Mouse (Mus musculus): ENCODE measurements around the gene Slc48a1.
A peak's percentile ranks its signal among the peaks of the same experiment; 100 is the strongest.

The Slc48a1 gene

DNA sequence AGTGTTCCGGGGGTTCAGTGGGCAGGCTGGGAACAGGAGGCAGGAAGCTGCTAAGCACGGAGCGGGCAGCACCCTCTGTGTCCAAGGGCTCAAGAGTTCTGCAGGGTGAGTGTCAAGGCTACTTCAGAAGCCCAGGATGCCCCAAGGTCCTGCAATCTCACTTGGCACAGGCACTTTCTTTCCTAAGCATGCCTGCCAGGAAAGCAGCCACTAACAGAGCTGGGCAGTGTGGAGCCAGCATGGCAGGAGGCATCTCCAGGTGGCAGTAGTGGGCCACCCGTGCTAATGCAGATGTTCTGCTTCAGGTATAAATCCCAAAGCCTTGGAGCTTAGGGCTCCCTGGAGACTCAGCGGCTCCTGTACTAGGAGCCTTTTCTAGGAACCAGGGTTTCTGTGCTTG, 31.6 kb downstream of the Slc48a1 start:
- peak; percentile 82 to 85 for DNase-seq

DNA sequence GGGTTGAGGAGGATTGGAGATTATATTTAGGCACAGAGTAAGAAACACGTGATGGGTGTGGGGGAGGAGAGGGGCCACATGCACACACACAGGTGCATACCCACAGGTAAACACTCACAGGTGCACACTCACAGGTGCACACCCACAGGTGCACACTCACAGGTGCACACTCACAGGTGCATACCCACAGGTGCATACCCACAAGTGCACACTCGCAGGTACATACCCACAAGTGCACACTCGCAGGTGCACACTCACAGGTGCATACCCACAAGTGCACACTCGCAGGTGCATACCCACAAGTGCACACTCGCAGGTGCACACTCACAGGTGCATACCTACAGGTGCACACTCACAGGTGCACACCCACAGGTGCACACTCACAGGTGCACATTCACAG, 32.1 kb downstream of the Slc48a1 start:
- DNase-seq, result no peak

DNA sequence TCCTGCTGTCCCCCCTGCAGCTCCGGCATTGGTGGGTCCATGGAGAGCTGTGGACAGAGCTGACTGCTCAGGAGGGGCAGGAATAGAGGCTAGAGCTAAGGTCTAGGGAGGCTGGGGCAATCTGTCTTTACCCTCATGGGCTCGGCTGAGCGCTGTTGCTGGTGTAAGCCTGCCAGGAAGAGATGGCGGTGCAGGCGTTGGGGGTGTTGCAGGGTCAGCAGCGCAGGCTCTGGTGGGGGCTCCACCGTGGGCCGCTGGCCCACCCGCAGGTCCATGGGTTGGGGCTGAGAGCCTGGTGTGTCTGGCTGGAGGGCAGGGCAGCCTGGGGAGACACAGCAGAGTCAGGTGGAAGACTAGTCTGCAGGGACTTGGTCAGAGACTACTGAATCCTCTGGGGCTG, 33.0 kb downstream of the Slc48a1 start:
- no peak for DNase-seq

DNA sequence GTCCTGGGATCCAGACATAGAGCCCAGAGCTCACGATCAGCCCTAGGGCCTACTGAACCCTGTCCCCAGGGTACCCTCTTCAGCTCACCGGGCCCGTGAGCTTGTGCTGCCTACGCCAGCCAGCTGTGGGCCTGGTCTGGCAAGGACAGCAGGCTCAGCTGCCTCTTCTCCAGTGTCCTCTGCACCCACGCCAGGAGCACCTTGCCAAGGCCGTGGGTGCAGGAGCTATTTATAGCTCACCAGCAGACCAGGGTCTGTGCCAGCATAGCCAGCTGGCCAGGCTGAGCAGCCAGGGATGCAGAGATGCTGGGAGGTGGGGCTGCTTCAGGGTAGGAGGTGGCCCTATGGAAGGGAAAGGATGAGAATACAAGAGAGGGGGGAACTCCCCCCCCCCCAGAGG, 33.8 kb downstream of the Slc48a1 start:
- DNase-seq, result peak; percentile 81 to 95

DNA sequence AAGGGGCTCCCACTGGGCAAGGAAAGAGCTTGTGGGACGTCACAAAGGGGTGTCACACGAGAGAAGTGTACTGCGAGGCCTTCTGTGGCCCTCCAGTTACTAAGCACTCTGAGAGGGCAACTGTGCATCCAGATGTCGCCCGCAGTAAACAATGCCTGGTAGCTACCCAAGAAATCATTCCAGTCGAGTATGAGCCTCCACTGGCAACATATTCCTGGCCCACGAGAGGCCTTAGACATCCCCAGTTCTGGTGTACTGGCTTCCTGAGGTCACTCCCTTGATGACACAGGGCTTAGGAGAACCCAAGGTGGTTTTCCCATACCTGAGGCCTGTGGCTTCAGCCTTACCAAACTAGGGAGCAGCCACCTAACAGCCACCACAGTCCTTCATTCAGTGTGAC, 34.6 kb downstream of the Slc48a1 start:
- DNase-seq, result no peak

DNA sequence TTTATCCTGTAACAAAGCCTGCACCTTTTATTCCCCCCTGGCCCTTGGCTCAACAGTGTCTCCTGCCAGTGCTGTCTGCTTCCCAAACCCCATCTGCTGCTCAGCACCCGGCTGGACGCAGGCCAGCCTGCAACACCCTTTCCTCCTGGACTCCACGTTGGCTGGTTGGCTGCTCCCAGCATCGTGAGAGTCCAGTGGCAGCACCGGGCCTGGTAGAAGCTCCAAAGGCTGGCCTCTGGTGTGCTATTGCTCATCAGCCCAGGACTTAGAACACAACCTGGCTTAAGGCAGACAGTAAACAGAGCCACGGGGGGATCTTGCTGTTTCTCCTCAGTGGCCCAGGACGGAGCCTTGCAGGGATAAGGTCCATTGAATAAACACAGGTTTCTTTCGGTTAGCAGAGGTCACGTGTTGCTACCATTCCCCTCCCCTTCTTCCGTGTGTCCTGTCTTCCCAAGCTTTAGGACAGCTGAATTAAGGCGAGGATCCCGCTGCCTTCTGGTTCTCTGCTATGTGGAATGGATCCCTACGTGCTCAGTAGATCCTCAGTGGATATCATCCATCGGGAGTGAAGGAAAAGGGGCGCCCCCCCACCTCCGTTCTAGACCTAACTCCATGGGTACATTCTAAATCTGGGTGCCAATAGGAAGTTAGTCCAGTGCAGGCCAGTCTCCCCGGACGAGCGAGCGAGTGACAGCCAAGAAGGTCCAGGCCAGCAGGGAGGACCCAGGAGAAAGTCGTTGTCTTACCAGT, 35.3 kb downstream of the Slc48a1 start:
- DNase-seq, result peak; percentile 73 to 91

DNA sequence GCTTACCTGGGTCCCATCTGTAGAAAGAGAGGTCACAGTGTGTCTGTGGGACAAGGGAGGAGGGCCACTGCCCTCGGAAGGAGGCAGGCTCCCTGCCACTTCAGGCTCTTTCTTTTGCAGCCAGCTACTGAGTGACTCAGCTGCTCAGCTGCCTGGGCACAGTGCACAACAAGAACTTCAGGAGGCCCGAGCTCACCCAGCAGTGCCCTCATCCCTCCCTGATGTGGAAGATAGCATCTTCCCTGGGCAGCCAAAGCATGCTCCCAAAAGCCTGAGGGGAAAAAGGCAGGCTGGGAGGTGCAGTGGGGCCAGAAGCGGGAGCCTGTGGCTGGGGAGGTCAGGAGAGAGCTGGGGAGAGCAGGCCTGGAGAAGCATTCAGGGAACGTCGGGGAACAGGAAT, 36.4 kb downstream of the Slc48a1 start:
- DNase-seq, result peak in 1 of 2 experiments; percentile 71

DNA sequence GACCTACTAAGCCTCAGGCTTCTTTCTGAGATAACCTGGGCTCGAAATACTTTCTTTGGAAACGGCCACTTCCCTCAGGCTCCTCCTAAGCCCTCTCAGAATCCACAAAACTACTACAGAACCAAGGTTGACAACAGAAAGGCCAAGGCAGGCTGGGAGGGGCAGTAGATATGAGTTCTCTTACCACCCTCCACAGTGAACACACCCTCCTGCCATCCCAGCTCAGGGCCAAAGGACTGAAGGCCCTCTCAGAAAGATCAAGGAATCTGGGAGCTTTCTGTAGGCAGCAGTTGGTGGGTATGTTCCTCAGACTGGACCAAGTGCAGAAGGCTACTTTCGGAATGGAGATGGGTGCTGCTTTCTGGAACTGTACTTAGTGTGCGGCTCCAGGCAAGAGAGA, 36.9 kb downstream of the Slc48a1 start:
- no peak for DNase-seq

DNA sequence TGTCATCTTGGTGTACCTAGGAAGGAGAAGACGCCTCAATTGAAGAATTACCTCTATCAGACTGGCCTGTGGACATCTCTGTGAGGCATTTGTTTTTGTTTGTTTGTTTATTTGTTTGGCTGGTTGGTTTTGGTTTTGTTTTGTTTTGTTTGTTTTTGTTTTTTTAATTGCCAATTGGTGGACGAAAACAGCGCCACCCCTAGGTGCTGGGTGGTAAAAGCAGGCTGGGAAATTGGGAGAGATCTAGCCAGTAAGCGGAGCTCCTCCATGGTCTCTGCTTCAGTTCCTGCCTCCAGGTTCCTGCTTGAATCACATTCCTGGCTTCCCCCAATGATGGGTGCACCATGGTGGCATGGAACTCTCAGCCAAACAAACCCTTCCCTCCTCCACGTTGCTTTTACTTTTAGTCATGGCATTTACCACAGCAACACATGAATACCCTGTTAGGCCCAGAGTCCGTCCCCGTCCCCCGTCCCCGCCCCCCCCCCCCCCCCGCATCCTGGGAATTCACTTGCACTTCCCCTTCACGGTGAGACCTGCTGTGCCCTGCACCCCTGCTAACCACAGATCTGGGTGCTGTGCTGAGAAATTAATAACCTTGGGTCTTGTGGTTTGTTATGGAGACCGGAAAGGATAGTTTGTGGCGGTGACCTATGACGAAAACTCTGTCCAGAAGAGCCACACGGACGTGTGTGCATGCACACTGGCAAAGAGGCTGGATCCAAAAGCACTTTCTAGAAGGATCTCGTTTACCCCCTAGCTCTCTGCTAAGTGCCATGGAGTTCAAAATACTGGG, 38.1 kb downstream of the Slc48a1 start:
- no peak for DNase-seq

DNA sequence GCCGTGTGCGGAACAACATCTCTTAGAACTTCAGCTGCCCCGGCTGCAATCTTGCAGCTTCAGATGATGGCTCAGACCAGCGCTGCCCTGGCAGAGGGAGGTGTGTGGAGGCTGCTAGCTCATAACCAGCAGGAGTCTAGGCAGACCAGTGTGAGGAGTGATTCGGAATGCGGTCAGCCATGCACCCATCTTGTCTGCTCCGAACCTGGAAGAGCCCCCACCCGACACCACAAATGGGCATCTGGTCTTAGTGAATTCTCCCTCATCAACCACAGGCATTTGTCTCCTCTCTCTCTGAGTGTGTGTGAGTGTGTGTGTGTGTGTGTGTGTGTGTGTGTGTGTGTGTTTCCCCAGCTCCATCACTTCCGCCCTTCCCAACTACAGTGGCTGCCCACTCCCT, 41.6 kb downstream of the Slc48a1 start:
- DNase-seq, result no peak

DNA sequence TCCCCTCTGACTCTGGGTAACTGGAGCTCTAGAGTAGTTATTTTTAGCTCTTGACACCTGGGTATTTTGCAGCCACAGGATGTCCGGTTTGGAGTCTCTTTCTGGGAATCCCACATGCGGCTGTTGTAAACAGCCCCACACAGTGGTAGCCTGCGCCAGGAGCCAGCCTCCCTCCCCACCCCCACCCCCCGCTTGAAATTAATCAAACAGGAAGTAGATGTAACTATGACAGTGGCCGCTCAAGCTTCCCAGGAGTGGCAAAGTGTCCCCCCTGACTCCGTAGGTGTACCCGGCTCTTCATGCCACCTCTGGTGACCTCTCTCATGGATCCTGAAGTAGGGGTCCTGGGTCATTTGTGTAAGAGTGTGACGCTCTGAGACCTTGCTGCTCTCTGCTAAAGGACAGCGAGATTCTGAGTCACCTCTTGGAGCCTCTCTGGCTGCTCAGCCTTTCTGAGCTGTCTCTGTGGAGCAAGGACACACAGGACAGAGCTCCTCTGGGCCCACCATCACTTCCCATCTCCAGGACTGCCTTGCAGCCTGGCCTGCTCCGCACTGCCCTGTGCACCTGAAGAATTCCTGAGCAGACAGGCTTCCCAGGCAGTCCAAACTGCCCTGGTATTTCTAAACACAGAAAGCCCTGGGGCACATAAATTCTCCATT, 43.1 kb downstream of the Slc48a1 start:
- peak; percentile 44 to 73 for DNase-seq

DNA sequence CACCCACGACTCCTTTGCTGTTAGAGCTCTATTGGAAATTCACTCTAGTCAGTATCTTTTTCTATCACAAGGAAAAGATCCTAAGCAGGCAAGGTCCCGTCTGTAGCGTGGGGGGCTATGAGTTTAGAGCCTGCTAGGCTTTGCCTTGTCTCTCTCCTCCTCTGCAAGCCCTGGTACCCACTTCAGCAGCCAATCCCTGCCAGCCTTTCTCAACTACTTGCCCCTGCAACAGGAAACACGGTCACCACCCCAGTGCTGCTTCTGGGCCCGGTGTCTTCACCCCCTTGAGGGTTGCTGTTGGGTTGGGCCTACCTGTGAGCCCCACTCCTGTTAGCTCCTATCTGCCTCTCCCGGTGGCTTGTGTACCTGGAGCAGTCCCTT, 43.7 kb downstream of the Slc48a1 start:
- DNase-seq, result no peak

DNA sequence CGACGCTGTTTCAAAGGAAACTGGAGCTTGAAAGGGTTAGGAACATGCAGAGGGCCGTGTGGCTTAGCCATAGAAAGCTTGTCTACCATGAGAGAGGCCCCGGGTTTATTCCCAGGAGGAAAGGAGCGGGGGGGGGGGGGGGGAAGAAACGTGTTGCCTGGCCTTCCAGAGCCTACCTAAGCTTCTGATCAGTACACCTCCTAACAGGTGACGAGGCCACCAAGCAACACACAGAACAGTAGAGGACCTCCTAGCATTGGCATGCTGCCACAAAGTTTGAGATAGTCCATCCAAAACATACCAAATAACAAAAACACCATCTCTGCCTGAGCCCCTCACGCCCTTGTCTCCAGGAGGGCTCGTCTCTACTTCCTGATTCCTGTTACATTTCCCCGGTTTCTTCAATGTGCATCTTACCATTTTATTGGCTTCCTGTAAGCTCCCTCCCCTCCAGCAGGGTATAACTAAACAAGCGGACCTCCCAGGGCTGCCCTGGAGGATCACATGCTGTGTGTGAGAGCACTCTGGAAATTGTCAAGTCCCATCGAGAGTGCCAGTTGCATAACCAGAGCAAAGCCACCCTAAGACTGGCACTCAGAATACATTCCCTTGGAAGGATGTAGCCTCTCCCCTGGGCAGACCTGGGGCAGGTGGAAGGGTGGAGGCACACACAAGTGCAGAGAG, 44.4 kb downstream of the Slc48a1 start:
- DNase-seq, result peak in 1 of 2 experiments; percentile 68

DNA sequence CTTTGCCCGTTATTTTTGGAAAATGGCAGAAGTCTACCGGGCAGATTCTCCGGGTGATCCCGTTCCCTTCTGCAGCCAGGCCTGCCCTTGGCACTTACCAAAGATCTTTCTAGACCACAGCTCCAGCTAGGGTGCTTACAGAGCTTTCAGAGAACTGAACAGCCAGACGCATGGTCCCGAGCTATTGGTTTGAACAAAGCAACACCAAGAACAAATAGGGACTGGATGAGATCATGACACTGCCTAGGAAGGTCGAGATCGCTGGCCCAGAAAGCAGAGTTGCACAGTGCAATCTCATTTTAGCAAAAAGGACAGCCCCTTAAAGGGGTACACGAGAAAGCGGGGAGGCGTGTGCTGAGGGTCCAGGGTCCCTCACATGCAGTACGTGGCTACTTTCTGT, 45.2 kb downstream of the Slc48a1 start:
- no peak for DNase-seq

DNA sequence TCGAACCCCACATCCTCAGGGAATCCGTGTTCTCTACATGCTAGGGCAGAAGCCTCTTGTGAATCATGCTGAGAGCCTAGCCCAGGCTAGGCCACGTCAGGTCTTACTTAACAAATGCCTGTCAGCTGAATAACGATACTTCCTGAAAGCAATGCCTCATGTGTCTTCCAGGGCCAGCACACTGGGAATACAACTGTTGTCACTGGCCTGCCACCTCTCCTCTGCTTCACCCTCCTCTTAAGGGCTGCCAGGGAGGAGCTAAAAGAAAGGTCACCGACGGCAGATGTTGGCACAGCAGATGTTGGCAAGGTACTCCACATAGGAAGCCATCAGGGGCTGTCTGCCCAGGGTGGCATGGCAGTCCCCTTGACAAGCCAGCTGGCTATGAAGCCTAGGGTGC, 45.7 kb downstream of the Slc48a1 start:
- DNase-seq, result no peak

DNA sequence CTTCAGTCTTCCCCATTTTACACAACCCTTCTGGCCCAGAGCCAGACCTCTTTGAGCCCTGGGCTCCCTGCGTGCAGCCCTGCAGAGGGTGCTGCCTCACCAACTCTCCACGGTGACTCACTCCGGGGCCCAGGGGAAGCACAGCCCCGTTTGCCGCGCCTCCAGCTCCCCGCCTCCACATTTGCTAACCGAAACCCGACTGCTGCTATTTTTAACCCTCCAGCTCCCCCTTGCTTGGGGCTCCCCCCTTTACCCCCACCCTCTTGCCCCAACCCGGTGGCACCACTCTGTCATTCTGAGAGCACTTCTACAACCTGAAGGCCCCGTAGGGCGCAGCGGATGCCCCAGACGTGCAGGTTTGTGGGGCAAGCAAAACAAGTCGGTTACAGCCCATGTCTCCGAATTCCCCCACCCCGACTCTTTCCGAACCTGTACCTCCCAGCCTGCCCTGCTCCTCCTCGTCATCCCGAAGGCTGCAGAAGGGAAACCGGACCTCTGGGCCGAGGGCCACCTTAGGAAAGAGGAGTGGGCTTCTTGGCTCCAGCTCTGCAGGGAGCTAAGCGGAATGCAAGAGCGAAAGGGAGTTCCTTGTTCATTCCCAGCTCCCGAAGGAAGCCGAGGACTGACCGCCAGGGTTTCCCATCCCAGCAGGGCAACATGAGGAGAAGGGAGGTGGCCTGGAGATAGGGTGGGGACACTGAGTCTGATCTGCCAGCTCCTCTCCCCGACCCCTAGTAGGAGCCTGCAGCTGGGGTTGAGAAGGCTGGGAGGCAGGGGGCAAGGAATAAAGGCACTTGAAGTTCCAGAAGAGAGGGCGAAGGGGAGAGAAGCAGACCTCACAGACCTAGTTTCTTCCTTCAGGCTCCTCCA, 47.0 kb downstream of the Slc48a1 start:
- peak; percentile 85 to 90 for DNase-seq

DNA sequence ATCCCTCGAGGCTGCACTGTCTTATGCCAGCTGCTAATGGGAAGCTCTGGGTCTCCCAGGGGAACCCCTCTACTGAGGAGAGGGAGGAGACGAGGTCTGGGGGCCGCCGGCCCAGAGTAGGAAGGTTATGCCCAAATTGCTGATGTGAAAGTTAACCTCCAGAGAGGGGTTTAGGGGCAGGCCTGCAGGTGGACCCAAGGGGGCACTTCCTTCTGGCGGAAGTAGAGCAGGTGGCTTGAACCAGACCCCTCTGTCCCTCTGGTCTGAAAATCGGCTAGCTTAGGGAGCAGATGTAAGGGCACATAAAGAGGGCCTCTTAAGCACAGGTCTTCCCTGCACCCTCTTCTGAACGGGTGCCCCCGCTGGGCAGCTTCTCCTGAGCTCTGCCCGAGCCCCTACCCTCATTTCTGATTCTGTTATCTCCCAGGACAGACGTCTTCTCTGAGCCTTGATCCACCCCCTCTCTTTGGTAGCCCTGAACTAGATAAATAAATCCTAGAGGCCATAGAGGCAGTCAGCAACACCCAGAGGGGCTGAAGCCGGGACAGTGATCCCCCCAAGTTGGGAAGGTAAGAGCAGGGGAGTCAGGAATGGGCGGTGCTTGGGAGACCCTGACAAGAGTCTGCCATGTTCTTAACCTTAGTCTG, 47.7 kb downstream of the Slc48a1 start:
- no peak for DNase-seq

DNA sequence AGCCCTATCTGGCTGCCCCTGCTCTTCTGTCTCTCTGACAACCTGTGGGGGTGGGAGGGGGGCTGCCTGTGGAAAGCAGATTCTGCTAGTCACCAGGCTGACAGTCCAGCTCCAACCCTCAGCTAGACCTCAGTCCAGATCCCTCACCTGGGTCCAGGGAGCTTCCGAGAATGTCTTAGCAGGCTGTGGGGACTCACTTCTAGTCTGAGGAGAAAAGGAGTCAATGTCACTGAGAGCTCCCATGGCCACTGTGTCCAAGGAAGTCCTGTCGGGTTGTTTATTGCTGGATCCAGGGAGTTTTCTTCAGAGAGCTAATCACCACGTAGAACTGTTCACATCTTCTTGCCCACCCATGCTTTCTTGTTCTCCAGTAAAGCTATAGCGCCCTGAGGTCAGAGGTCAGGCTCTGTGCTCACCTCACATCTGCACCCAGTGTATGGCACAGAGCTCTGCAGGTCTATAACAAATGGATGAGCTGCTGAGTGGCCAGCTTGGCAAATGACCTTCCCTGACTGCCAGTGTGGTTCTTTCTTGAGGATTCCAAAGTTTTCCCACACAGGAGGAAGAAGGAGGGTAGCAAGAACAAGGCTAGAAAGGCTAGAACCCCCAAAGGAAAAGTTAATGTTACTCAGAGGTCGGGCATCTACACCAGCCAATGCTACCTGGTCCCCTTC, 48.4 kb downstream of the Slc48a1 start:
- no peak for DNase-seq

DNA sequence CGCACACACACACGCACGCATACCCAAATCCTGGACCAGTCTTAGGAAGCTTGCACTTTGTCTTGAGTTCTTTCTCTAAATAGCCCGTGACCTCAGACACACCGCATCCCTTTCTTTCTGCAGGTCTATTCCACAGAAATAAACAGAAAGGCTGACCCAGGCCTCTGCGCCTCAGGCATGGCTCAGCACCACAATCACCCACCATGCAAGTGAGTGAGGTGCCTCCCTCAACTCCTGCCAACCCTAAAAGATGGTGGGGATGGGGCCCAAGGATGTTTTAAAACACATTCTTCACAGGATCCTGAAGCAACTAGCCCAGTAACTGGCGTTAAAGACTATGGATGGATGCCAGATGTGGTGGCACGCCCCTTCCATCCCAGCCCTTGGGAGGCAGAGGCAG, 49.1 kb downstream of the Slc48a1 start:
- DNase-seq, result no peak

DNA sequence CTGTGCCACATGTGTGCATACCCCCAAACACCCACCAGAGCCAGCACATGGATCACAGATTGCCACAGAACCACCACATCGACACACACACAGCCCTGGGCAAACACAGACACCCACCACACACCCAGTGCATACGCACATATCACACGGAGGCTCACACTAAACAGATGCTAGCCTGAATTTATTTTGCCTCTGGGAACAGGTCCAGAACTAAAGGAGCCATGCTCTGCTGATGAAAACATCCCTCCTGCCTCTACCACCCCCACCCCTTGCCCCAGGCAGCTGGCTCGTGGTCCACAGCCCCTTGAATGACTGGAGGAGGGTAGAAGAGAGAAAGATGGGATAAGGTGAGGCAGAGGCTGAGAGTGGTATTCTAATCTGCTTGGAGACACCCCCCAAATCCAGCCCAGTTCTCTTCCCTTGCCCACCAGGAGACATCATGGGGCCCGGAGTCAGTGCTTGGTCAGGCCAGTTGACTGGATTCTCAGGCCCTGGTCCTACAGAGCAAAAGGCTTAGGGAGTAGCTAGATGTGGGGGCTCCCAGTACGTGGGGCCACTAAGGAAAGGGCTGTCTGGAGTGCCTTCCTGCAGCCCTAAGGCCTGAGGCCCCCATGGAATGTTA, 50.0 kb downstream of the Slc48a1 start:
- DNase-seq, result no peak

DNA sequence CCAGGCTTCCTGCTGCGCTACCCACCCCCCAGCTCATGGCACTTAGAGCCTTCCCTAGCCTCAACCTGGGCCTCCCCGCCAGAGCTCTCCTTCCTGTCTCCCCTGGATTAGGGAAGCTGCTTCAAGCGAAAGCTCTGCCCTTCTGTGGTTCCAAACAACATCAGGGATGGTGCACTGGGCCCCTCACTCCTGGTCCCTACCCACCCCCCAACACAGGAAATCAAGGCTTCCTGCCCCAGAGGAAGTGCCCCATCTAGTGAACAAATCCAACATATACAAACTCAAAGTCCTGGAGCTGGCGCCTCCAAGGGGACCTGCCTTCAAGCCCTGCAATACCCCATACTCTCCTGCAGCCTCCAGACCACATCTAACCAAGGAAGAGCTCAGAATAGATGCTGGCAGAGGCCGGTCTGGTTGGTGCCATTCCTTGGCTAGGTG, 50.6 kb downstream of the Slc48a1 start:
- DNase-seq, result peak in 1 of 2 experiments; percentile 63
